Mouse (Mus musculus) myocyte (in vitro differentiated cells): ENCODE measurements around the gene Tmem117.

Experiments
- MYOD1 ChIP-seq, 3 experiments: IDR thresholded peaks; one replicate each; pipeline ENCODE4 v1.6.1; 2011; ENCODE audit warnings: control low read depth in 2 of 3, low read depth in 2 of 3, mild to moderate bottlenecking in 2 of 3, moderate library complexity in 1 of 3; ENCODE audit not compliant: insufficient read length in 2 of 3, control insufficient read depth in 1 of 3
- MYOG ChIP-seq, 3 experiments: IDR thresholded peaks; one replicate each; pipeline ENCODE4 v1.6.1; 2011; ENCODE audit warnings: control low read depth in 2 of 3, low read depth in 2 of 3, mild to moderate bottlenecking in 2 of 3; ENCODE audit not compliant: insufficient read length in 2 of 3, control insufficient read depth in 1 of 3, insufficient read depth in 1 of 3
- POLR2A ChIP-seq: IDR thresholded peaks from one replicate; pipeline ENCODE4 v1.6.1; 2011; ENCODE audit warnings: low read depth, mild to moderate bottlenecking, control low read depth, moderate library complexity; ENCODE audit not compliant: insufficient read length

DNA sequence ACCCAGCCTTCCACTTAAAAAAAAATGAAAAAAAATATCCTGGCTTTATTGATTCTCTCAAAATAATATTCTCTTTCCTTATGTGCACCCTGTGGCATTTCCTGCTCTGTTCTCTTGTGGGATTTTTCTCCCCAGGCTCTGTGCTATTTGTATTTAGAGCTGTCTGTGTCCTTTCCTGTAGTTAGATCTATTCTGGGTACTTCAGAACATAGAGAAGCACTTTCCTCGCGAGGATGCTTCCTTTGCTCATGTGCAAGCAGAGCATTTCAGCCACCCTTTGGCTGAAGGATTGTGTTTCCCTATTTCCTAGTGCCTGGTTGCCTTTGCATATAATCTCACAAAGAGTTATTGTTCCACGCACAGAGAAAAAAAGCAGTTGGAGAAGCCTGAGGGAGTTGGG is 58.6 kb downstream of the Tmem117 start:
- TF ChIP-seq POLR2A (no peak), MYOG (IDR thresholded peaks at IDR 0.05; ENCODE audit: control insufficient read depth in 1 of 3, insufficient read depth in 1 of 3, insufficient read length in 2 of 3, low read depth in 2 of 3) (no peak), MYOD1 (IDR thresholded peaks at IDR 0.05; ENCODE audit: control insufficient read depth in 1 of 3, insufficient read length in 2 of 3, low read depth in 2 of 3) (no peak)
